Mouse (Mus musculus) liver, embryonic 11.5 days (tissue): ENCODE measurements around the gene 1190007I07Rik. TPM values are rescaled to one million over a fixed set of nuclear protein-coding genes. Genes with fewer than 3 reads are reported as not detected.
"Not testable (repeated sequence)": the region's sequence is repeated elsewhere in the genome, so short reads cannot be mapped to it uniquely, and the experiment has no call there.

Experiments used
- ATAC-seq: fragments of 200-750 bp; cut with Nextera tagmentation; replicated peaks from 2 replicates; pipeline ENCODE4 v1.8.0; 2017; ENCODE audit warnings: moderate number of reproducible peaks, mild to moderate bottlenecking, moderate TSS enrichment, moderate library complexity; ENCODE audit not compliant: low FRiP score
- DNase-seq: peaks from one replicate; pipeline ENCODE4 v3.0.0-alpha.2; 2017; ENCODE audit warnings: low spot score
- H3K27ac ChIP-seq: fragments of 300-500 bp; sonication (generic); 2 replicates; pipeline ENCODE4 v1.5.1; 2014; ENCODE audit warnings: mild to moderate bottlenecking, low read depth, low read length, control low read depth
- H3K27me3 ChIP-seq: fragments of 300-500 bp; sonication (generic); replicated peaks from 2 replicates; pipeline ENCODE4 v1.6.1; 2014; ENCODE audit warnings: low read length, mixed read lengths; ENCODE audit not compliant: control insufficient read depth, insufficient read depth
- H3K36me3 ChIP-seq: fragments of 300-500 bp; sonication (generic); 2 replicates; pipeline ENCODE4 v1.6.1; 2014; ENCODE audit warnings: mild to moderate bottlenecking, low read length, moderate library complexity, mixed read lengths; ENCODE audit not compliant: control insufficient read depth, insufficient read depth
- H3K4me1 ChIP-seq: fragments of 300-500 bp; sonication (generic); replicated peaks from 2 replicates; pipeline ENCODE4 v1.6.1; 2014; ENCODE audit warnings: low read length, mixed read lengths; ENCODE audit not compliant: control insufficient read depth, insufficient read depth
- H3K4me2 ChIP-seq: fragments of 300-500 bp; sonication (generic); 2 replicates; pipeline ENCODE4 v1.6.1; 2014; ENCODE audit warnings: mild to moderate bottlenecking, control low read depth, moderate library complexity
- H3K4me3 ChIP-seq: fragments of 300-500 bp; sonication (generic); 2 replicates; pipeline ENCODE4 v1.5.1; 2014; ENCODE audit warnings: low read depth, low read length, control low read depth
- H3K9ac ChIP-seq: fragments of 300-500 bp; sonication (generic); 2 replicates; pipeline ENCODE4 v1.6.1; 2014; ENCODE audit warnings: low read depth, low read length, control low read depth
- H3K9me3 ChIP-seq: fragments of 300-500 bp; sonication (generic); 2 replicates; pipeline ENCODE4 v1.6.1; 2016; ENCODE audit warnings: low read length, inconsistent platforms, mixed read lengths; ENCODE audit not compliant: control insufficient read depth
- WGBS: fragments of 180-500 bp; shearing (Covaris S2); extraction: QIAGEN DNeasy Blood & Tissue Kit; methylation state at CpG from one replicate; pipeline ENCODE4 v1.1.7; 2014; 5-methylcytosine and 5-hydroxymethylcytosine counted together
- polyA plus RNA-seq: library from polyadenylated mRNA; unstranded; fragments of >200 nt; fragmentation: Nextera tagmentation; extraction: Ambion mirVana; gene quantifications from 2 replicates; pipeline ENCODE4 v1.2.1, GENCODE M21; 2014

The 1190007I07Rik gene
- polyA plus RNA-seq, 1 experiment from 2014 or later, result 84.2 TPM

DNA sequence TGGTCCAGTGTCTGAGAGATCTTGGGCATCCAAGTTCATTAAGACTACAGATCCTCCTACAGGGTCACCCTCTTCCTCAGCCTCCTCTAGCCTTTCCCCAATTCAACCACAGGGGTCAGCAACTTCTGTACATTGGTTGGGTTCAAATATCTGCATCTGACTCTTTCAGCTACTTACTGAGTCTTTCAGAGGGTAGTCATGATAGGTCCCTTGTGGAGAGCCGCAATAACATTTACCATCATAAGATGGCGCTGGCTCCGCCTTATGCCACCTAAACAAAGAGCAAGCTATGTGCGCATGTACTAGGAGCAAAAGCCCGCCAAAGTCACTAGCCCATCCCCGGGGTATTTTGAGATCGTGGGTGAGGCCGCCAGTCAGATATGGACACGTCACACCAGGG is 33.4 kb downstream of the 1190007I07Rik start:
- H3K36me3 ChIP-seq, DNase-seq, H3K9me3 ChIP-seq, H3K27ac ChIP-seq, H3K9ac ChIP-seq, ATAC-seq, H3K27me3 ChIP-seq, H3K4me2 ChIP-seq, H3K4me3 ChIP-seq, H3K4me1 ChIP-seq: not testable (repeated sequence)
- 82% methylated on average over 9 of the region's 9 CpGs for WGBS

DNA sequence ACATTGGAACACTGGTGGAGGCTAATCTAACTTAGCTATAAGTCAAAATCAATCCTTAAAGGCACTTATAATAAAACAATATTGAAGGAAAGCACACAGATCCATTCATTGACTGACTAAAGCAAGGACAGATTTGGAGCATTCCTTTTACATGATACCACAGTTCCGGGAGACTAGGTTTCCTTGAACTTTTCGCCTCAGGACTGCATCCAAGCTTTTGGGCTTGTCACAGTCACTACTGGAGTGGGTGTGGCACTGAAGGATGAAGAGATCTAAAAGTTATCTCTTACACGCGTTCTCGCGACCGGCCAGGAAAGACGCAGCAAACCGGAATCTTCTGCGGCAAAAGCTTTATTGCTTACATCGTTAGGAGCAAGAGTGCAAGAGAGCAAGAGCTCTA is 51.9 kb downstream of the 1190007I07Rik start:
- not testable (repeated sequence) for ATAC-seq, H3K27ac ChIP-seq, H3K27me3 ChIP-seq, DNase-seq, H3K4me2 ChIP-seq, H3K36me3 ChIP-seq, H3K4me1 ChIP-seq, H3K4me3 ChIP-seq, H3K9ac ChIP-seq, H3K9me3 ChIP-seq
- WGBS, result 94% methylated on average over 11 of the region's 11 CpGs

Other genes with a start within 250 kb of the 1190007I07Rik start
- gene Gm1553, start 130.6 kb downstream of the 1190007I07Rik start, polyA plus RNA-seq, result not detected in 2 replicates
- 138 and 147 TPM in 2 replicates for gene Tdg, start 6.6 kb upstream of the 1190007I07Rik start, polyA plus RNA-seq
- gene Glt8d2, start 67.4 kb upstream of the 1190007I07Rik start, polyA plus RNA-seq, result 1.2 TPM in 2 replicates
- gene Hcfc2, start 72.9 kb upstream of the 1190007I07Rik start, polyA plus RNA-seq, result 23.1 and 24.0 TPM in 2 replicates
- 47.6 and 50.4 TPM in 2 replicates for gene Nfyb, start 140.9 kb upstream of the 1190007I07Rik start, polyA plus RNA-seq
- 129 and 145 TPM in 2 replicates for gene Txnrd1, start 210.7 kb upstream of the 1190007I07Rik start, polyA plus RNA-seq
- gene Eid3, start 243.4 kb upstream of the 1190007I07Rik start, polyA plus RNA-seq, result 0.45 and 0.75 TPM in 2 replicates